Mouse (Mus musculus): Measurements from ENCODE around the gene Pip4k2b. TPM values are rescaled to one million over a fixed set of nuclear protein-coding genes. Genes with fewer than 3 reads are reported as not detected.

Gene Pip4k2b
- polyA plus RNA-seq, 1 experiment from 2014 or later: 1.2 TPM

Small RNAs within 50 kb of the gene (microRNA-seq; reads per million reads assigned to microRNA genes)
- not detected for gene Mir6927
- not detected for gene Mir8102

Other genes with a start within 250 kb of the Pip4k2b start
- gene 4933428G20Rik, start 244.4 kb downstream of the Pip4k2b start, polyA plus RNA-seq (2015; fragmentation: Nextera tagmentation; extraction: Ambion mirVana): 0.80 and 0.90 TPM in 2 replicates
- 0.36 and 0.39 TPM in 2 replicates for gene Srcin1, start 168.5 kb downstream of the Pip4k2b start, polyA plus RNA-seq (2015; fragmentation: Nextera tagmentation; extraction: Ambion mirVana)
- 0.41 and 0.77 TPM in 2 replicates for gene Epop, start 115.0 kb downstream of the Pip4k2b start, polyA plus RNA-seq (2015; fragmentation: Nextera tagmentation; extraction: Ambion mirVana)
- 1.9 and 2.5 TPM in 2 replicates for gene Mllt6, start 81.3 kb downstream of the Pip4k2b start, polyA plus RNA-seq (2015; fragmentation: Nextera tagmentation; extraction: Ambion mirVana)
- 34.2 and 35.1 TPM in 2 replicates for gene Cisd3, start 58.9 kb downstream of the Pip4k2b start, polyA plus RNA-seq (2015; fragmentation: Nextera tagmentation; extraction: Ambion mirVana)
- gene Pcgf2, start 44.2 kb downstream of the Pip4k2b start, polyA plus RNA-seq (2015; fragmentation: Nextera tagmentation; extraction: Ambion mirVana): 8.9 and 9.4 TPM in 2 replicates
- 363 and 373 TPM in 2 replicates for gene Psmb3, start 41.3 kb downstream of the Pip4k2b start, polyA plus RNA-seq (2015; fragmentation: Nextera tagmentation; extraction: Ambion mirVana)
- gene Cwc25, start 21.9 kb upstream of the Pip4k2b start, polyA plus RNA-seq (2015; fragmentation: Nextera tagmentation; extraction: Ambion mirVana): 15.0 and 16.3 TPM in 2 replicates
- not detected in 2 replicates for gene 1700001P01Rik, start 31.2 kb upstream of the Pip4k2b start, polyA plus RNA-seq (2015; fragmentation: Nextera tagmentation; extraction: Ambion mirVana)
- 439 and 586 TPM in 2 replicates for gene Rpl23, start 37.7 kb upstream of the Pip4k2b start, polyA plus RNA-seq (2015; fragmentation: Nextera tagmentation; extraction: Ambion mirVana)
- gene Lasp1, start 54.3 kb upstream of the Pip4k2b start, polyA plus RNA-seq (2015; fragmentation: Nextera tagmentation; extraction: Ambion mirVana): 130 and 143 TPM in 2 replicates
- 3.7 and 3.8 TPM in 2 replicates for gene B230217C12Rik, start 96.1 kb upstream of the Pip4k2b start, polyA plus RNA-seq (2015; fragmentation: Nextera tagmentation; extraction: Ambion mirVana)
- 0.35 and 0.74 TPM in 2 replicates for gene Fbxo47, start 139.4 kb upstream of the Pip4k2b start, polyA plus RNA-seq (2015; fragmentation: Nextera tagmentation; extraction: Ambion mirVana)
- 0.72 and 1.0 TPM in 2 replicates for gene Plxdc1, start 241.7 kb upstream of the Pip4k2b start, polyA plus RNA-seq (2015; fragmentation: Nextera tagmentation; extraction: Ambion mirVana)